Mouse (Mus musculus) brain, embryonic 14.5 days (tissue): Measurements from ENCODE around the gene Tenm4. TPM values are rescaled to one million over a fixed set of nuclear protein-coding genes. Genes with fewer than 3 reads are reported as not detected.
A peak's percentile ranks its signal among the peaks of the same experiment; 100 is the strongest.

ENCODE experiments used
- DNase-seq: peaks from one replicate; pipeline ENCODE4 v3.0.0-alpha.2; 2011; ENCODE audit warnings: low read depth
- CTCF ChIP-seq: fragments of 200-500 bp; IDR thresholded peaks from 2 replicates; pipeline ENCODE4 v1.5.1; 2012; ENCODE audit warnings: inconsistent platforms, mild to moderate bottlenecking, moderate library complexity, borderline replicate concordance; ENCODE audit not compliant: insufficient read depth, insufficient read length; ENCODE audit errors: extremely low read depth
- POLR2A ChIP-seq: fragments of 200-500 bp; IDR thresholded peaks from 2 replicates; pipeline ENCODE4 v1.6.1; 2012; ENCODE audit warnings: mild to moderate bottlenecking, inconsistent platforms, borderline replicate concordance; ENCODE audit not compliant: poor library complexity, insufficient read depth, insufficient read length, severe bottlenecking; ENCODE audit errors: extremely low read depth
- polyA plus RNA-seq: library from polyadenylated mRNA; depleted of rRNA; stranded (reverse); fragments of >200 nt; gene quantifications from 2 replicates; pipeline ENCODE4 v1.2.3, GENCODE M21; 2012

Tenm4 gene
- polyA plus RNA-seq, 1 experiment, result 31.2 TPM

- TF ChIP-seq CTCF, result no peak
- no peak for TF ChIP-seq POLR2A
- peak; percentile 39 for DNase-seq
Observed at GRCm38 (mm10) chr7:96308106-96308505, 137.1 kb downstream of the Tenm4 start.

- no peak for DNase-seq
- TF ChIP-seq POLR2A (no peak), CTCF (no peak)
Observed at GRCm38 (mm10) chr7:96329343-96329742, 158.3 kb downstream of the Tenm4 start.

- DNase-seq, result no peak
- TF ChIP-seq POLR2A (no peak), CTCF (no peak)
Observed at GRCm38 (mm10) chr7:96331186-96331585, 160.1 kb downstream of the Tenm4 start.

GRCm38 (mm10) chr7:96334361-96334760 is 163.3 kb downstream of the Tenm4 start:
- DNase-seq, result no peak
- TF ChIP-seq CTCF (no peak), POLR2A (no peak)

GRCm38 (mm10) chr7:96336376-96336775 is 165.3 kb downstream of the Tenm4 start:
- peak; percentile 59 for DNase-seq
- TF ChIP-seq POLR2A, result no peak
- TF ChIP-seq CTCF, result no peak

GRCm38 (mm10) chr7:96340826-96341225 is 169.8 kb downstream of the Tenm4 start:
- peak; percentile 74 for DNase-seq
- TF ChIP-seq CTCF (no peak), POLR2A (no peak)

GRCm38 (mm10) chr7:96341479-96341878 is 170.4 kb downstream of the Tenm4 start:
- DNase-seq, result no peak
- TF ChIP-seq CTCF (no peak), POLR2A (no peak)

- no peak for DNase-seq
- TF ChIP-seq CTCF (no peak), POLR2A (no peak)
Observed at GRCm38 (mm10) chr7:96342996-96343395, 171.9 kb downstream of the Tenm4 start.

GRCm38 (mm10) chr7:96343667-96344066 is 172.6 kb downstream of the Tenm4 start:
- no peak for DNase-seq
- no peak for TF ChIP-seq POLR2A
- no peak for TF ChIP-seq CTCF

- TF ChIP-seq CTCF, result no peak
- no peak for TF ChIP-seq POLR2A
- no peak for DNase-seq
Observed at GRCm38 (mm10) chr7:96352671-96353070, 181.6 kb downstream of the Tenm4 start.

- TF ChIP-seq CTCF (no peak), POLR2A (no peak)
- DNase-seq, result peak; percentile 58
Observed at GRCm38 (mm10) chr7:96356285-96356811, 185.3 kb downstream of the Tenm4 start.

GRCm38 (mm10) chr7:96357550-96357949 is 186.5 kb downstream of the Tenm4 start:
- TF ChIP-seq POLR2A, result no peak
- peak; percentile 79 for DNase-seq
